Mouse (Mus musculus) midbrain, postnatal 0 days (tissue): ENCODE measurements at regions not wholly inside any gene's neighbourhood (a gene's known extent, or its start where the extent isn't known, plus 50 kb on each side); places are given as distances from the start of the nearest gene placed in this dataset.

Experiments
- ATAC-seq: fragments of 200-750 bp; cut with Nextera tagmentation; 2 replicates; pipeline ENCODE4 v1.8.0; 2017; ENCODE audit warnings: moderate number of reproducible peaks, mild to moderate bottlenecking, moderate TSS enrichment, moderate library complexity; ENCODE audit not compliant: low FRiP score
- DNase-seq: peaks from one replicate; pipeline ENCODE4 v3.0.0-alpha.2; 2015; ENCODE audit warnings: low spot score
- H3K27ac ChIP-seq: fragments of 300-500 bp; sonication (generic); 2 replicates; pipeline ENCODE4 v1.5.1; 2014; ENCODE audit warnings: low read depth, mild to moderate bottlenecking, low read length, mixed read lengths
- H3K27me3 ChIP-seq: fragments of 300-500 bp; sonication (generic); 2 replicates; pipeline ENCODE4 v1.6.1; 2014; ENCODE audit warnings: low read length, control low read depth, mixed read lengths; ENCODE audit not compliant: insufficient read depth
- H3K36me3 ChIP-seq: fragments of 300-500 bp; sonication (generic); 2 replicates; pipeline ENCODE4 v1.6.1; 2014; ENCODE audit warnings: low read length, control low read depth, mixed read lengths; ENCODE audit not compliant: insufficient read depth
- H3K4me1 ChIP-seq: fragments of 300-500 bp; sonication (generic); 2 replicates; pipeline ENCODE4 v1.6.1; 2014; ENCODE audit warnings: mild to moderate bottlenecking, control low read depth, antibody characterized with exemption, low read length, mixed read lengths; ENCODE audit not compliant: insufficient read depth
- H3K4me2 ChIP-seq: fragments of 300-500 bp; sonication (generic); 2 replicates; pipeline ENCODE4 v1.6.1; 2014; ENCODE audit warnings: low read depth, mild to moderate bottlenecking, low read length, mixed read lengths; ENCODE audit not compliant: poor library complexity, severe bottlenecking
- H3K4me3 ChIP-seq: fragments of 300-500 bp; sonication (generic); 2 replicates; pipeline ENCODE4 v1.5.1; 2014; ENCODE audit warnings: low read depth, mild to moderate bottlenecking, low read length, moderate library complexity
- H3K9ac ChIP-seq: fragments of 300-500 bp; sonication (generic); replicated peaks from 2 replicates; pipeline ENCODE4 v1.6.1; 2014; ENCODE audit warnings: mild to moderate bottlenecking, low read length, moderate library complexity, mixed read lengths; ENCODE audit not compliant: poor library complexity, severe bottlenecking
- H3K9me3 ChIP-seq: fragments of 300-500 bp; sonication (generic); 2 replicates; pipeline ENCODE4 v1.6.1; 2016; ENCODE audit warnings: low read length, control low read depth
- CTCF ChIP-seq: IDR thresholded peaks from 2 replicates; pipeline ENCODE4 v1.5.1; 2016; ENCODE audit warnings: antibody characterized with exemption, mild to moderate bottlenecking
- WGBS: fragments of 180-500 bp; shearing (Covaris S2); extraction: QIAGEN DNeasy Blood & Tissue Kit; methylation state at CpG from one replicate; pipeline ENCODE4 v1.1.7; 2014; 5-methylcytosine and 5-hydroxymethylcytosine counted together

DNA sequence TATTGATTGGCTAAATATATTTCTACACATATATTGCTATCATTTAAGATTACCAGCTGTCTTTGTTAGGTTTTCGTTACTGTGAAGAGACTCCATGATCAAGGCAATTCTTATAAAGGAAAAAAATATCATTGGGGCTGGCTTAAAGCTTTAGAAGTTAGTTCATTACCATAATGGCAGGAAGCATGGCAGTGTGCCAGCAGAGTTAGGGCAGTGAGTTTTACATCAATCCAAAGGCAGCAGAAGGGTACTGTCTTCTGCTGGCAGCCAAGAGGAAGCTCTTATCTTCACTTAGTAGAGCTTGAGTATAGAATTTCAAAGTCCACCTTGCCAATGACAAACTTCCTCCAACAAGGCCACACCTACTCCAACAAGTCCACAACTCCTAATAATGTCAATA lies 1744.6 kb upstream of the Adgrl3 start:
- 52% methylated on average over 1 of the region's 1 CpGs for WGBS
- ATAC-seq (no peak), DNase-seq (no peak)
- H3K4me3 ChIP-seq = no peak overlapping the region
- no peak overlapping the region for H3K9ac ChIP-seq
- no peaks in the 10 kb centered on the region for H3K4me1 ChIP-seq
- H3K4me2 ChIP-seq = no peak overlapping the region
- no peaks in the 10 kb centered on the region for H3K27me3 ChIP-seq
- no peak overlapping the region for H3K27ac ChIP-seq
- no peak for TF ChIP-seq CTCF
- no peaks in the 10 kb centered on the region for H3K9me3 ChIP-seq
- no peaks in the 10 kb centered on the region for H3K36me3 ChIP-seq

DNA sequence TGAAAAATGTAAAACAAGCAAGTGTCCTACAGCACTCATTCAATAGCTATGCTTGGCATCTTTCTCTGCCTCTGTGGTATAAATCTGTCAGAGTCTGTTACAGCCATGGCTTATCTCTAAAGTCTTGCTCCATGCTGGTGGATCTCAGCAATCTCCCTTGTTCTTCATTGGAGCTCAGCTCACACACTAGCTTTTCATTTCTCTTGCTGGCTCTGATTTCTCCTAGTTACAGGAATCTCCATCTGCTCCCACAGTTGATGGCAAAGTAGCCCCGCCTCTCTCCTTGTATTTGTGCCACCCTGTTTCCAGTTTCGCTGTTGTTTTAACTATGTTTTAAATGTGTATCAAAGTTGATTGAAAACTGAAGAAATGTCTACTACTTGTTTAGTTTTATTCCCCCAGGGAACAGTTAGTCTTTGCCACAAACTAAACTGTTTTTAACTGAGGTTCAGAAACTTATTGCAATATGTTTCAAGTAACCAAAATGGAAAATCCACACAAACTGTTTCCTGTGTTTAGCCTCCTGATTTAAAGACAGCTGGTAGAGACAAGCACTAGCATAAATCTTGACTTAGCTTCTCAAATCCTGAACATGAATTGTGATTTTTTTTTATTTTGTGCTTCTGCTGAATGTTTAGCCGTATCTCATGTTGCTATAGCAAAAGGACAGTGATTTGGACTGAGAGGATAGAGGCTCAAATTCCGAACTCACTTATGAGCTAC lies 1719.8 kb upstream of the Adgrl3 start:
- ATAC-seq (no peak), DNase-seq (no peak)
- H3K9me3 ChIP-seq = no peaks in the 10 kb centered on the region
- H3K4me3 ChIP-seq = no peak overlapping the region
- no peaks in the 10 kb centered on the region for H3K27me3 ChIP-seq
- TF ChIP-seq CTCF = no peak
- no peak overlapping the region for H3K9ac ChIP-seq
- H3K36me3 ChIP-seq = no peaks in the 10 kb centered on the region
- H3K4me2 ChIP-seq = no peak overlapping the region
- no peak overlapping the region for H3K27ac ChIP-seq
- WGBS = 97% methylated on average over 4 of the region's 4 CpGs
- H3K4me1 ChIP-seq = no peaks in the 10 kb centered on the region

- no peaks in the 10 kb centered on the region for H3K27me3 ChIP-seq
- no peak overlapping the region for H3K9ac ChIP-seq
- H3K9me3 ChIP-seq = no peaks in the 10 kb centered on the region
- no peak overlapping the region for H3K27ac ChIP-seq
- ATAC-seq (no peak), DNase-seq (peak; percentile 21)
- no peak overlapping the region for H3K4me2 ChIP-seq
- H3K4me1 ChIP-seq = no peaks in the 10 kb centered on the region
- H3K4me3 ChIP-seq = no peak overlapping the region
- TF ChIP-seq CTCF = no peak
- no peaks in the 10 kb centered on the region for H3K36me3 ChIP-seq
Observed at GRCm38 (mm10) chr5:79306181-79306580, 1713.8 kb upstream of the Adgrl3 start.
